In the genomic region with DNA sequence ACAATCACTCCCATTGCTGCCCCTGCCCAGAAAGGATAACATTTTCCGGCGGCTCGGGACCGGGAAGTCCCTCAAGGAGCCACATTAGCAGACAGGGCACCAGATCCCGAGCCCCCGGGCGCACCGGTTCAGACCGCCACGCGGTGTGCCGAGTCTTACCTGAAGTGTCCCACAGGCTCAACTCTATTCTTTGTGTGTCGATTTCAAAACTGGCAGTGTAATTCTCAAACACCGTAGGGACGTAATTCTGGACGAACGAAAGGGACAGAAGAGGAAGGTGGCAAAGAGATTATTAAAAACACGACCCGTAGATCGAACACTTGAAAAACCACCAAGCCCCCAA, we compare ENCODE assay signal across 8 mouse cellular contexts. TPM values are rescaled to one million over a fixed set of nuclear protein-coding genes. Genes with fewer than 3 reads are reported as not detected.
A peak's percentile ranks its signal among the peaks of the same experiment; 100 is the strongest.
DNase-seq lines count a peak whose midpoint lies in the region; ATAC-seq lines count a peak whose summit lies in the region.

No protein-coding gene starts in this region.

- DNase-seq in heart, adult 8-10 months (ENCODE audit: low spot score), result no peak
- peak; percentile 65 for DNase-seq in urinary bladder, postnatal 25 days (ENCODE audit: low spot score)
- DNase-seq in urinary bladder, postnatal 10 days (ENCODE audit: low spot score), result no peak
- no peak for DNase-seq in liver, embryonic 13.5 days
- no peak for DNase-seq in gastrocnemius, adult 18-20 months (ENCODE audit: low spot score)
- no peak for DNase-seq in right cerebral cortex, adult 18-20 months

- peaks cover 17% of the 10 kb centered on the region for H3K27me3 ChIP-seq in heart, embryonic 12.5 days (replicated peaks)
- H3K27me3 ChIP-seq in liver, embryonic 13.5 days, result peaks cover 36% of the 10 kb centered on the region

- H3K4me1 ChIP-seq in heart, embryonic 12.5 days (replicated peaks), result peaks cover 25% of the 10 kb centered on the region
- peaks cover 6% of the 10 kb centered on the region for H3K4me1 ChIP-seq in liver, embryonic 13.5 days (replicated peaks)

- H3K27ac ChIP-seq in heart, embryonic 12.5 days (ENCODE audit: poor library complexity, severe bottlenecking), result peak overlapping the region; percentile 94
- H3K27ac ChIP-seq in liver, embryonic 13.5 days, result peak overlapping the region; percentile 61; the same call in 1 of the 2 replicates

- H3K9ac ChIP-seq in heart, embryonic 12.5 days, result peak overlapping the region; percentile 96
- peak overlapping the region; percentile 73 for H3K9ac ChIP-seq in liver, embryonic 13.5 days

- no peaks in the 10 kb centered on the region for H3K36me3 ChIP-seq in heart, embryonic 12.5 days
- no peaks in the 10 kb centered on the region for H3K36me3 ChIP-seq in liver, embryonic 13.5 days

- H3K9me3 ChIP-seq in heart, embryonic 12.5 days (replicated peaks), result no peaks in the 10 kb centered on the region
- H3K9me3 ChIP-seq in liver, embryonic 13.5 days (replicated peaks), result no peaks in the 10 kb centered on the region

- peak overlapping the region; percentile 96 for H3K4me3 ChIP-seq in heart, embryonic 12.5 days
- peak overlapping the region; percentile 65 for H3K4me3 ChIP-seq in liver, embryonic 13.5 days (replicated peaks)

- WGBS in heart, embryonic 12.5 days, result under 1% methylated on average over 20 of the region's 20 CpGs
- under 1% methylated on average over 20 of the region's 20 CpGs for WGBS in liver, embryonic 13.5 days (ENCODE audit: insufficient replicate concordance)

- peak; percentile 23; the same call in 1 of the 2 replicates for ATAC-seq in heart, embryonic 12.5 days (ENCODE audit: insufficient number of reproducible peaks, low FRiP score)
- 0 out of 2 replicates have a peak, but pooled peaks have one; percentile 19 for ATAC-seq in liver, embryonic 13.5 days (ENCODE audit: low read depth)
- no peak; the same call in 1 of the 2 replicates for ATAC-seq in megakaryocyte progenitor cell, adult 5-6 weeks (replicated peaks; ENCODE audit: poor library complexity)

- peak overlapping the region; percentile 76 for H3K4me2 ChIP-seq in heart, embryonic 12.5 days
- peak overlapping the region; percentile 61 for H3K4me2 ChIP-seq in liver, embryonic 13.5 days

RNA-seq across cellular contexts. Expression of a gene that starts 0.9 kb away (rescaled TPM):
- 38.2 and 40.2 TPM in 2 replicates for polyA plus RNA-seq in heart, embryonic 12.5 days (2016; fragmentation: Nextera tagmentation; extraction: Ambion mirVana)
- 10 to 100 TPM; 11.8 to 15.6 (median 15.0) TPM for total RNA-seq in heart, adult 8-10 months (2022)
- 11.4 and 14.8 TPM in 2 replicates for polyA plus RNA-seq in liver, embryonic 13.5 days (2015; fragmentation: Nextera tagmentation; extraction: Ambion mirVana)
- total RNA-seq in gastrocnemius, adult 18-20 months (2021), result 1 to 10 TPM; 3.7 to 6.0 TPM
- 0.59 and 0.85 TPM in 2 replicates for total RNA-seq in megakaryocyte progenitor cell, adult 5-6 weeks (2015)
- 2.0 and 2.2 TPM in 2 replicates for total RNA-seq in megakaryocyte progenitor cell, adult 5-6 weeks (2017)
